Mouse (Mus musculus) olfactory bulb, adult 2 months (tissue): Measurements from ENCODE around the gene Prg3.

ENCODE experiments used
- CTCF ChIP-seq: fragments of 200-500 bp; IDR thresholded peaks from 2 replicates; pipeline ENCODE4 v1.5.1; 2012; ENCODE audit warnings: low read depth, mild to moderate bottlenecking, low read length, moderate library complexity; ENCODE audit not compliant: insufficient read depth
- POLR2A ChIP-seq: fragments of 200-500 bp; IDR thresholded peaks from 2 replicates; pipeline ENCODE4 v1.6.1; 2012; ENCODE audit warnings: mild to moderate bottlenecking, low read depth, low read length, moderate library complexity; ENCODE audit not compliant: insufficient read depth

- TF ChIP-seq CTCF (no peak), POLR2A (no peak)
These were observed 35.3 kb upstream of the Prg3 start for GRCm38 (mm10) chr2:84952693-84953092.
